Mouse (Mus musculus) myocyte (in vitro differentiated cells): ENCODE data around the gene Dpysl5.

Source experiments
- CEBPB ChIP-seq: IDR thresholded peaks from 2 replicates; pipeline ENCODE4 v1.6.1; 2011; ENCODE audit warnings: mild to moderate bottlenecking, moderate library complexity; ENCODE audit not compliant: poor library complexity, insufficient read depth, severe bottlenecking
- E2F4 ChIP-seq: IDR thresholded peaks from one replicate; pipeline ENCODE4 v1.6.1; 2011; ENCODE audit warnings: mild to moderate bottlenecking, control low read depth, moderate library complexity; ENCODE audit not compliant: insufficient read depth
- MAX ChIP-seq: IDR thresholded peaks from one replicate; pipeline ENCODE4 v1.6.1; 2011; ENCODE audit warnings: low read depth, mild to moderate bottlenecking, control low read depth
- MYOD1 ChIP-seq, 3 experiments: IDR thresholded peaks; one replicate each; pipeline ENCODE4 v1.6.1; 2011; ENCODE audit warnings: control low read depth in 2 of 3, low read depth in 2 of 3, mild to moderate bottlenecking in 2 of 3, moderate library complexity in 1 of 3; ENCODE audit not compliant: insufficient read length in 2 of 3, control insufficient read depth in 1 of 3
- MYOG ChIP-seq, 3 experiments: IDR thresholded peaks; one replicate each; pipeline ENCODE4 v1.6.1; 2011; ENCODE audit warnings: control low read depth in 2 of 3, low read depth in 2 of 3, mild to moderate bottlenecking in 2 of 3; ENCODE audit not compliant: insufficient read length in 2 of 3, control insufficient read depth in 1 of 3, insufficient read depth in 1 of 3
- POLR2A ChIP-seq: IDR thresholded peaks from one replicate; pipeline ENCODE4 v1.6.1; 2011; ENCODE audit warnings: low read depth, mild to moderate bottlenecking, control low read depth, moderate library complexity; ENCODE audit not compliant: insufficient read length
- POLR2AphosphoS2 ChIP-seq: IDR thresholded peaks from one replicate; pipeline ENCODE4 v1.6.1; 2011; ENCODE audit warnings: low read depth, control low read depth; ENCODE audit not compliant: insufficient read length
- REST ChIP-seq: IDR thresholded peaks from one replicate; pipeline ENCODE4 v1.6.1; 2011; ENCODE audit warnings: mild to moderate bottlenecking, control low read depth, moderate library complexity; ENCODE audit not compliant: insufficient read depth, insufficient read length
- SRF ChIP-seq: IDR thresholded peaks from one replicate; pipeline ENCODE4 v1.6.1; 2011; ENCODE audit warnings: low read depth; ENCODE audit not compliant: control insufficient read depth, insufficient read length
- TCF12 ChIP-seq: IDR thresholded peaks from one replicate; pipeline ENCODE4 v1.6.1; 2011; ENCODE audit warnings: mild to moderate bottlenecking, control low read depth; ENCODE audit not compliant: poor library complexity, insufficient read depth, severe bottlenecking
- TCF3 ChIP-seq: IDR thresholded peaks from one replicate; pipeline ENCODE4 v1.6.1; 2011; ENCODE audit warnings: low read depth, control low read depth; ENCODE audit not compliant: insufficient read length
- USF1 ChIP-seq: IDR thresholded peaks from one replicate; pipeline ENCODE4 v1.6.1; 2011; ENCODE audit warnings: low read depth, mild to moderate bottlenecking, control low read depth, moderate library complexity

DNA sequence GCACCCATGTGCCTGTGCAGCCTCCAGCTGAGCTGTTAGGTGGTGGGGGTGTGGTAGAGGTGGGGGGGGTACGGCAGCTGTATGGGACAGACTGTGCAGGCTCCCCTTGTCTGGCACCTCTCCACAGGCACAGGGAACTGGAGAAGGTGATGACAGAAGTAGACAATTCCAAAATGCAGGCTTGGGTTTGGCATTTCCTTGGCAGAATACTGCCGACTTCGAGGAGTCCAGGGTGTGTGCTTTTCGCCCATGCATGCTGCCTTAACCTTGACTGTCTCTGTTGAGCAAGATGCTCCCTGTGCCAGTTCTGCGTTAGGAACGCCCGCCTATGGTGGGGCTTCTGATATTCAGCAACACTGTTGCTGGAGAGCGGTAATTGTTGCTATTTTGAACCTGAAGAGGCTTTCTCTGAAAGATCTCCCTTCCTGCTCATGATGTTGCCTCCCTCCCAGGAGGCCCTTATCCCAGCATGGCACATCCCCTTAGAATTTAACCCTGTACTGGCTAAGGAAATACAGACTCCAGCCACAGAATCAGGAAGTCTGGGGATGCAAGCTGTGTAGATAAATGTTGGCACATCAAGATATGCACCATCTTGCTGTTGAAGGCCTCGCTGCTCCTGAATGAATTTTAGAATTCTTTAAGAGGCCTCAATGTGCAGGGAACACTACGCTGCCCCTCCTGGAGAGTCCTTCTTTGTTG, 26.9 kb downstream of the Dpysl5 start:
- TF ChIP-seq MAX (no peak), POLR2A (no peak), USF1 (no peak), SRF (no peak), E2F4 (no peak), REST (no peak), TCF3 (no peak), MYOD1 (IDR thresholded peaks at IDR 0.05; ENCODE audit: control insufficient read depth in 1 of 3, insufficient read length in 2 of 3, low read depth in 2 of 3) (no peak), TCF12 (no peak), POLR2AphosphoS2 (no peak), CEBPB (no peak), MYOG (IDR thresholded peaks at IDR 0.05; ENCODE audit: control insufficient read depth in 1 of 3, insufficient read depth in 1 of 3, insufficient read length in 2 of 3, low read depth in 2 of 3) (no peak)
